Comparison of ENCODE assay signal across 8 mouse cellular contexts in the genomic region with DNA sequence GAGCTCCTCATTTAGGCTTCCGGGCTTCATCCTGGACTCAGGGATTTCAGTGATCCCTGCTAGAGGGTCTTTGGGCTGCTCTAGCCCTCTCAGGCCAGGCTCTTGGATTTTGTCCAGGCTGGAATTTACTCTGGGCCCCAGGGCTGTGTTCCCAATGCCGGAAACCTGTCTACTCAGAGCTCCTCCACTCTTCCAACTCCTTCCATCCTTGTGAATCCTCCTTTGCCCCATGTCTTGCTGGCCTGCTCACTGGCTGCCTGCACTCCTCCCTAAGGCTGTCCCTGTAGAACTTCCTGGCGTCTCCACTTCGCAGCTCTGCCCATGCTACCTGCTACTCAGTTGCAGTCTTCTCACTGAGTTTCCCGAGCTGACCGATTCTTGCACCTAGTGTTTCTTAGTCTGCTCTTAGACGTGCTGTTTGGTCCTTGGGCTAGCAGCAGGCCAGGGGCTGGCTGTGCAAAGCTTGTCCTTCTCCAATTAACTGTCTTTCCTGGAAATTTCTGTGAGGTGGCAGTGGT. TPM values are rescaled to one million over a fixed set of nuclear protein-coding genes. Genes with fewer than 3 reads are reported as not detected.
A peak's percentile ranks its signal among the peaks of the same experiment; 100 is the strongest.
DNase-seq lines count a peak whose midpoint lies in the region; ATAC-seq and TF ChIP-seq lines count a peak whose summit lies in the region.

No protein-coding gene starts in this region.

- ATAC-seq in heart, embryonic 12.5 days (ENCODE audit: insufficient number of reproducible peaks, low FRiP score), result no peak
- ATAC-seq in forebrain, embryonic 13.5 days, result no peak

- TF ChIP-seq CTCF in CH12.LX (conservative IDR thresholded peaks at IDR 0.05 in 1 of 2, IDR thresholded peaks at IDR 0.05 in 1 of 2; ENCODE audit: low read depth in 2 of 2, low read length in 2 of 2), result no peak
- TF ChIP-seq CTCF in liver, adult 2 months (IDR thresholded peaks at IDR 0.05; ENCODE audit: low read depth, low read length), result no peak

- peak overlapping the region; percentile 92 for H3K9ac ChIP-seq in heart, embryonic 12.5 days
- peak overlapping the region; percentile 86 for H3K9ac ChIP-seq in CH12.LX (ENCODE audit: insufficient read depth, low read depth)
- H3K9ac ChIP-seq in forebrain, embryonic 13.5 days, result peak overlapping the region; percentile 82
- peak overlapping the region; percentile 92 for H3K9ac ChIP-seq in liver, adult 2 months (ENCODE audit: low read depth, low read length)

- no peaks in the 10 kb centered on the region for H3K27me3 ChIP-seq in heart, embryonic 12.5 days (replicated peaks)
- no peaks in the 10 kb centered on the region for H3K27me3 ChIP-seq in CH12.LX (replicated peaks)
- peaks cover 6% of the 10 kb centered on the region; the same call in 1 of the 2 replicates for H3K27me3 ChIP-seq in forebrain, embryonic 13.5 days
- H3K27me3 ChIP-seq in liver, adult 2 months (ENCODE audit: control insufficient read depth, insufficient read depth, low read length), result no peaks in the 10 kb centered on the region

- H3K4me2 ChIP-seq in heart, embryonic 12.5 days, result peak overlapping the region; percentile 88
- H3K4me2 ChIP-seq in CH12.LX (ENCODE audit: insufficient read depth, low read depth, poor library complexity, severe bottlenecking), result peak overlapping the region; percentile 83
- peak overlapping the region; percentile 84 for H3K4me2 ChIP-seq in forebrain, embryonic 13.5 days

- peak overlapping the region; percentile 83 for H3K27ac ChIP-seq in heart, embryonic 12.5 days (ENCODE audit: poor library complexity, severe bottlenecking)
- H3K27ac ChIP-seq in CH12.LX (ENCODE audit: insufficient read depth, low read depth), result no peak overlapping the region
- no peak overlapping the region for H3K27ac ChIP-seq in forebrain, embryonic 13.5 days
- H3K27ac ChIP-seq in liver, adult 2 months (replicated peaks; ENCODE audit: insufficient read depth, low read depth, low read length), result peak overlapping the region; percentile 81

- no peak for TF ChIP-seq RAD21 in CH12.LX (IDR thresholded peaks at IDR 0.05; ENCODE audit: low read depth, low read length)

- peak overlapping the region; percentile 90 for H3K4me3 ChIP-seq in heart, embryonic 12.5 days
- H3K4me3 ChIP-seq in CH12.LX (replicated peaks in 1 of 3; ENCODE audit: low read depth in 2 of 3, low read length in 2 of 3, poor library complexity in 1 of 3), result peak overlapping the region; percentile 77 to 97 (median 87)
- H3K4me3 ChIP-seq in forebrain, embryonic 13.5 days, result peak overlapping the region; percentile 67
- H3K4me3 ChIP-seq in liver, adult 2 months (ENCODE audit: insufficient read depth, low read depth, low read length), result peak overlapping the region; percentile 83

- H3K36me3 ChIP-seq in heart, embryonic 12.5 days, result no peaks in the 10 kb centered on the region
- H3K36me3 ChIP-seq in CH12.LX (replicated peaks in 1 of 2; ENCODE audit: control insufficient read depth in 1 of 2, insufficient read depth in 1 of 2, low read length in 1 of 2), result peaks cover 2 to 34% of the 10 kb centered on the region in 2 experiments
- H3K36me3 ChIP-seq in forebrain, embryonic 13.5 days (ENCODE audit: poor library complexity, severe bottlenecking), result no peaks in the 10 kb centered on the region
- no peaks in the 10 kb centered on the region for H3K36me3 ChIP-seq in liver, adult 2 months (ENCODE audit: control insufficient read depth, insufficient read depth, low read length)

- dilution Hi-C loops in CH12.LX (cut with MboI; ENCODE audit: extremely low pct_ligation_motif_present, extremely low pct_unique_long_range_greater_than_20kb, low sequenced_read_pairs), result no loop called here

- H3K9me3 ChIP-seq in heart, embryonic 12.5 days (replicated peaks), result no peaks in the 10 kb centered on the region
- no peaks in the 10 kb centered on the region for H3K9me3 ChIP-seq in CH12.LX (replicated peaks; ENCODE audit: low read length)
- H3K9me3 ChIP-seq in forebrain, embryonic 13.5 days (replicated peaks), result no peaks in the 10 kb centered on the region

- peaks cover 61% of the 10 kb centered on the region for H3K4me1 ChIP-seq in heart, embryonic 12.5 days (replicated peaks)
- H3K4me1 ChIP-seq in CH12.LX (ENCODE audit: control insufficient read depth in 1 of 2, insufficient read depth in 2 of 2), result peaks cover 32 to 76% of the 10 kb centered on the region in 2 experiments
- peaks cover 31% of the 10 kb centered on the region for H3K4me1 ChIP-seq in forebrain, embryonic 13.5 days
- H3K4me1 ChIP-seq in liver, adult 2 months (ENCODE audit: control insufficient read depth, insufficient read depth, low read length), result peaks cover 33% of the 10 kb centered on the region

- in situ Hi-C loops in CH12.LX (cut with MboI; ENCODE audit: low pct_ligation_motif_present, low pct_unique_long_range_greater_than_20kb, low sequenced_read_pairs), result loop anchor here (10.0 kb wide), 1 partner anchor 112 kb away; no protein-coding TSS in a partner anchor

- WGBS in heart, embryonic 12.5 days, result 3% methylated on average over 7 of the region's 7 CpGs
- WGBS in forebrain, embryonic 13.5 days, result 8% methylated on average over 7 of the region's 7 CpGs
- 0% methylated on average over 7 of the region's 7 CpGs for WGBS in liver, adult 2 months

- no peak for DNase-seq in heart, adult 8-10 months (ENCODE audit: low spot score)
- DNase-seq in CH12.LX (ENCODE audit: extremely low read depth), result no peak
- peak; percentile 39 for DNase-seq in liver, adult 2 months (ENCODE audit: extremely low read depth, low read depth, low spot score)
- DNase-seq in thymus, postnatal 25 days, result peak; percentile 19
- no peak for DNase-seq in adrenal gland, postnatal 14 days
- DNase-seq in lung, postnatal 10 days, result no peak

- TF ChIP-seq EP300 in CH12.LX (IDR thresholded peaks at IDR 0.05; ENCODE audit: low read length), result no peak

- no peak for TF ChIP-seq POLR2A in CH12.LX (IDR thresholded peaks at IDR 0.05; ENCODE audit: low read depth, low read length)
- no peak for TF ChIP-seq POLR2A in liver, adult 2 months (IDR thresholded peaks at IDR 0.05; ENCODE audit: extremely low read depth, insufficient read depth, low read length)

- peaks cover 33% of the 10 kb centered on the region for H3K79me2 ChIP-seq in CH12.LX (replicated peaks; ENCODE audit: control insufficient read depth, extremely low read depth, insufficient read depth, poor library complexity, severe bottlenecking)
- H3K79me2 ChIP-seq in liver, adult 2 months (ENCODE audit: control insufficient read depth, insufficient read depth, low read length), result peaks cover 25% of the 10 kb centered on the region

TF ChIP-seq in CH12.LX, 34 proteins besides CTCF, POLR2A, EP300 and RAD21:
- TF ChIP-seq MXI1 (IDR thresholded peaks at IDR 0.05; ENCODE audit: low read depth, low read length), result no peak; the same call in 1 of the 2 replicates
- TF ChIP-seq ELF1 (IDR thresholded peaks at IDR 0.05; ENCODE audit: low read depth, low read length), result no peak
- no peak for TF ChIP-seq USF1 (IDR thresholded peaks at IDR 0.05; ENCODE audit: low read depth, low read length)
- TF ChIP-seq ZC3H11A (IDR thresholded peaks at IDR 0.05; ENCODE audit: low read depth, low read length), result no peak
- no peak for TF ChIP-seq UBTF (IDR thresholded peaks at IDR 0.05; ENCODE audit: low read depth, low read length)
- no peak for TF ChIP-seq USF2 (conservative IDR thresholded peaks at IDR 0.05; ENCODE audit: low read depth, low read length)
- no peak for TF ChIP-seq CHD2 (IDR thresholded peaks at IDR 0.05; ENCODE audit: low read length)
- TF ChIP-seq MAZ (IDR thresholded peaks at IDR 0.05; ENCODE audit: low read depth, low read length), result no peak
- TF ChIP-seq ETS1 (conservative IDR thresholded peaks at IDR 0.05; ENCODE audit: low read depth, low read length), result no peak
- TF ChIP-seq BHLHE40 (IDR thresholded peaks at IDR 0.05; ENCODE audit: low read depth, low read length), result no peak
- no peak for TF ChIP-seq ZKSCAN1 (IDR thresholded peaks at IDR 0.05; ENCODE audit: borderline replicate concordance, low read depth, low read length)
- TF ChIP-seq ZMIZ1 (IDR thresholded peaks at IDR 0.05; ENCODE audit: low read depth, low read length), result no peak

RNA-seq across cellular contexts. Expression of gene Map2k3, which starts 0.7 kb away (rescaled TPM):
- polyA plus RNA-seq in heart, embryonic 12.5 days (2016; fragmentation: Nextera tagmentation; extraction: Ambion mirVana), result 77.6 and 78.5 TPM in 2 replicates
- total RNA-seq in heart, adult 8-10 months (2022), result 10 to 100 TPM; 74.6 to 80.8 (median 77.0) TPM
- 35.2 and 35.5 TPM in 2 replicates for total RNA-seq in CH12.LX (2012; rRNA removed)
- 11.2 and 13.7 TPM in 2 replicates for total RNA-seq in CH12.LX (2014; rRNA removed)
- polyA plus RNA-seq in CH12.LX (2012; ENCODE audit: insufficient read length, low read depth), result 87.6 and 92.5 TPM in 2 replicates
- 33.9 and 36.1 TPM in 2 replicates for polyA plus RNA-seq in forebrain, embryonic 13.5 days (2015; fragmentation: Nextera tagmentation; extraction: Ambion mirVana)
- 25.7 and 30.3 TPM in 2 replicates for total RNA-seq in liver, adult 2 months (2014; rRNA removed)
- 36.9 and 39.7 TPM in 2 replicates for polyA plus RNA-seq in liver, adult 2 months (2012; rRNA removed)
- total RNA-seq in adrenal gland, postnatal 14 days (2021), result 70.0 and 74.3 TPM in 2 replicates

RNA-seq across cellular contexts. Expression of gene Natd1, which starts 18.0 kb away (rescaled TPM):
- polyA plus RNA-seq in heart, embryonic 12.5 days (2016; fragmentation: Nextera tagmentation; extraction: Ambion mirVana), result 22.1 and 25.5 TPM in 2 replicates
- 10 to 100 TPM in 2 of 4 experiments, 1 to 10 TPM in 2; 8.6 to 15.0 (median 11.0) TPM for total RNA-seq in heart, adult 8-10 months (2022)
- total RNA-seq in CH12.LX (2012; rRNA removed) (3.1 and 5.0 TPM in 2 replicates), CH12.LX (2014; rRNA removed) (1.9 and 2.1 TPM in 2 replicates)
- polyA plus RNA-seq in CH12.LX (2012; ENCODE audit: insufficient read length, low read depth), result 4.3 and 5.2 TPM in 2 replicates
- 27.3 and 33.7 TPM in 2 replicates for polyA plus RNA-seq in forebrain, embryonic 13.5 days (2015; fragmentation: Nextera tagmentation; extraction: Ambion mirVana)
- total RNA-seq in liver, adult 2 months (2014; rRNA removed), result 1.1 and 2.2 TPM in 2 replicates
- polyA plus RNA-seq in liver, adult 2 months (2012; rRNA removed), result 6.6 and 7.0 TPM in 2 replicates
- total RNA-seq in adrenal gland, postnatal 14 days (2021), result 17.9 and 18.4 TPM in 2 replicates

RNA-seq across cellular contexts. Expression of gene Tmem11, which starts 53.5 kb away (rescaled TPM):
- 52.6 and 53.9 TPM in 2 replicates for polyA plus RNA-seq in heart, embryonic 12.5 days (2016; fragmentation: Nextera tagmentation; extraction: Ambion mirVana)
- 10 to 100 TPM; 29.8 to 35.3 (median 31.1) TPM for total RNA-seq in heart, adult 8-10 months (2022)
- total RNA-seq in CH12.LX (2012; rRNA removed) (83.0 and 83.6 TPM in 2 replicates), CH12.LX (2014; rRNA removed) (62.8 and 71.1 TPM in 2 replicates)
- 112 and 117 TPM in 2 replicates for polyA plus RNA-seq in CH12.LX (2012; ENCODE audit: insufficient read length, low read depth)
- polyA plus RNA-seq in forebrain, embryonic 13.5 days (2015; fragmentation: Nextera tagmentation; extraction: Ambion mirVana), result 58.7 and 65.7 TPM in 2 replicates
- 19.8 and 20.0 TPM in 2 replicates for total RNA-seq in liver, adult 2 months (2014; rRNA removed)
- 48.9 and 67.8 TPM in 2 replicates for polyA plus RNA-seq in liver, adult 2 months (2012; rRNA removed)
- total RNA-seq in adrenal gland, postnatal 14 days (2021), result 48.9 and 49.8 TPM in 2 replicates

Comparison
In these comparisons a context has a peak if more than half of its experiments do, and no peak if none do; other contexts are left out.
1. H3K27ac ChIP-seq: peak in heart, embryonic 12.5 days (single experiment) and liver, adult 2 months (single experiment); none in CH12.LX (single experiment) and forebrain, embryonic 13.5 days (single experiment).
2. DNase-seq: peak in liver, adult 2 months (single experiment) and thymus, postnatal 25 days (single experiment); none in heart, adult 8-10 months (single experiment), CH12.LX (single experiment), adrenal gland, postnatal 14 days (single experiment) and lung, postnatal 10 days (single experiment).
3. Peak in every context shown above with its lines, with median percentiles within 50 percentile points of each other: H3K4me2 ChIP-seq, H3K4me3 ChIP-seq and H3K9ac ChIP-seq.